Mouse (Mus musculus): ENCODE results near the gene Skap1.

Skap1 gene

GRCm38 (mm10) chr11:96463986-96464715 is at the start of gene Skap1:
TSS of gene Skap1 (plus strand) at chr11:96464593.
- DNase-seq (ENCODE audit: low spot score), result no peak

- DNase-seq (ENCODE audit: low spot score), result no peak
Measured at GRCm38 (mm10) chr11:96421074-96421473, 43.3 kb upstream of the Skap1 start.

- no peak for DNase-seq (ENCODE audit: low spot score)
Measured at GRCm38 (mm10) chr11:96421517-96422265, 42.7 kb upstream of the Skap1 start.

- DNase-seq (ENCODE audit: low spot score), result no peak
Measured at GRCm38 (mm10) chr11:96425193-96425592, 39.2 kb upstream of the Skap1 start.

DNA sequence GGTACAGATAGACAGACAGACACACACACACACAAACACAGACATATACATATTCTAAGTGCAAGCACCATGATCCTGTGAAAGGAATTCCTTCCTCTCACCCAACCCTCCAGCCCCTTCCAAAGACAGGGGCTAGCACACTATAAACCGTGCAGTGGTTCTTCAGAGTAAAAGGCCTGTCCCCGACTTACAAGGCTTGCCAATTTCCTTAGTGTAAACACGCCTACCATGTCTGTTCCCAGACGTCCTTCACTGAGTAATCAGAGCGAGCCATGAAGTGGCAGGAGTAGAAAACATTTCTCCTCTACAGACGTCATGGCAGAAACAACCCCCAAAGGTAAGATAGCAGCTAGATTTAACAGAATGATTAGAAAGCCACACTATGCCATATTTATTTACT is 38.2 kb upstream of the Skap1 start:
- no peak for DNase-seq (ENCODE audit: low spot score)

DNA sequence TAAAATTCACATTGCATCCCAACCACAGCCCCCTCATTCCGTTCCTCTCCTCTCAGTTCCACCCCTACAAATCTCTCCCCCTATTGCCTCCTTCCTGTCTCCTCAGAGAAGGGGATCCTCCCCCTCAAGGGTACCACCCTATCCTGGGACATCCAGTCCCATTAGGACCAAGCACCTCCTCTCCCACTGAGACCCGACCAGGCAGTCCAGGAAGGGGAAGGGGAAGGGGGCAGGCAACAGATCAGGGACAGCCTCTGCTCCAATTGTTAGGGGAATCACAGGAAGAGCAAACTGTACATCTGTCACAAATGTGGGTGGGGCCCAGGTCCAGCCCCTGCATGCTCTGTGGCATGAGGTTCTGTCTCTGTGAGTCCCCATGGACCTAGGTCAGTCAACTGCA is 37.6 kb upstream of the Skap1 start:
- DNase-seq (ENCODE audit: low spot score), result no peak

DNA sequence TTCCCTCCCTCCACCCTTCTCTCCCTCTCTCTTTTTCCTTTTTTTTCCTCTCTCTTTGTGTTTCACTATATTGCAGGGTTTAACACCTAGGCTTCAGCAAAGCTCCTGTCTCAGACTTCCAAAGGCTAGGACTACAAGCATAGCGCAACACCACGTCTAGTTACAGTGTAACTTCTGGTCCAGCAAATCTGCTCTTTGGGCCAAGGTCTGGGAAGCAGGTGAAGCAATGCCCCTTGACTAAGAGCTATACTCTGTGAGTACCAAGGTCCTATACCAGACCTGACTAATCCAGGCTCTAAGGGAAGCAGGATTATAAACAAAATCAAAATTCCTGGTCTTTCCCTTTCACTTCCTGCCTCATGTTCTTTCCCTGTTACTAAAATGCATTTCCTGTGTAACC is 35.3 kb upstream of the Skap1 start:
- no peak for DNase-seq (ENCODE audit: low spot score)

DNA sequence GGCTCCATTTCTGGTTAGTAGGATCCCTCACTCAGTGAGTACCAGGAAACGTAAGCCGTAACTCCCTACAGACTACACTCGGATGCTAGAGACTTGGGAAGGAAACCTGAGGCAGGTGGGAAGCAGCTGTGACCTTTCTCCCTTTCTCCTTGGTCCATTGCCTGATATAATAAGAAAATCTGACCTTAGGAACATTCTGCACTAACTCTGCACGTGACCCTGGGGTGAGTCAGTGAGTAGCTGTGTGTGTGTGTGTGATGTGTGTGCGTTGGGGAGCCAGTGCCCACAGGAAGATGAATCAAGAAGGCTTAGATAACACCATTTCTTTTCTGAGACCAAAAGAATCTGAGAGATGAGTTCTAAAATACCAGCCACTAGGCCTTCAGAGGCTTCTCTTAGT is 34.5 kb upstream of the Skap1 start:
- no peak for DNase-seq (ENCODE audit: low spot score)

- DNase-seq (ENCODE audit: low spot score), result no peak
Measured at GRCm38 (mm10) chr11:96431871-96432270, 32.5 kb upstream of the Skap1 start.

- no peak for DNase-seq (ENCODE audit: low spot score)
Measured at GRCm38 (mm10) chr11:96434888-96435287, 29.5 kb upstream of the Skap1 start.

GRCm38 (mm10) chr11:96436525-96436924 is 27.9 kb upstream of the Skap1 start:
- DNase-seq (ENCODE audit: low spot score), result no peak

DNA sequence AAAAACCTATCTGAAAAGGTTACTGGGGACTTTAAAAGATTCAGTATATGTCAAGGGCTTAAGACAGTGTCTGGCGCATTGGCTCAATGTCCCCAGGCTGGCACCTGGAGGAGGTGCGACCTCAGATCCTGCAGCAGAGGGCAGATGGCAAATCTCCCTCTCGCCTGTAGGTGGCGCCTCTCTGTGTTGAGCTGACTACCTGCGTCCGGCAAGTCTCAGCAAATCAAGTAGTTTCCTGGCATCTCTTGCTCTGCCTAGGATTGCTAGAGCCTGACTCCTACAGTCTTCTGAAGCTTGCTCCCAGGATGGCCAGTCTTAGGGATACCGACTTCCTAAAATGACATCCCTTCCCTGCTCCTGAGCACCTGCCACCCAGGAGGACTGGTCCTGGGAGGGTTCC is 25.6 kb upstream of the Skap1 start:
- DNase-seq (ENCODE audit: low spot score), result peak; percentile 74

- no peak for DNase-seq (ENCODE audit: low spot score)
Measured at GRCm38 (mm10) chr11:96441546-96442185, 22.7 kb upstream of the Skap1 start.

- no peak for DNase-seq (ENCODE audit: low spot score)
Measured at GRCm38 (mm10) chr11:96442468-96442867, 21.9 kb upstream of the Skap1 start.

- DNase-seq (ENCODE audit: low spot score), result no peak
Measured at GRCm38 (mm10) chr11:96447931-96448330, 16.5 kb upstream of the Skap1 start.

- no peak for DNase-seq (ENCODE audit: low spot score)
Measured at GRCm38 (mm10) chr11:96455111-96455510, 9.3 kb upstream of the Skap1 start.

- DNase-seq (ENCODE audit: low spot score), result no peak
Measured at GRCm38 (mm10) chr11:96455699-96456326, 8.6 kb upstream of the Skap1 start.

DNA sequence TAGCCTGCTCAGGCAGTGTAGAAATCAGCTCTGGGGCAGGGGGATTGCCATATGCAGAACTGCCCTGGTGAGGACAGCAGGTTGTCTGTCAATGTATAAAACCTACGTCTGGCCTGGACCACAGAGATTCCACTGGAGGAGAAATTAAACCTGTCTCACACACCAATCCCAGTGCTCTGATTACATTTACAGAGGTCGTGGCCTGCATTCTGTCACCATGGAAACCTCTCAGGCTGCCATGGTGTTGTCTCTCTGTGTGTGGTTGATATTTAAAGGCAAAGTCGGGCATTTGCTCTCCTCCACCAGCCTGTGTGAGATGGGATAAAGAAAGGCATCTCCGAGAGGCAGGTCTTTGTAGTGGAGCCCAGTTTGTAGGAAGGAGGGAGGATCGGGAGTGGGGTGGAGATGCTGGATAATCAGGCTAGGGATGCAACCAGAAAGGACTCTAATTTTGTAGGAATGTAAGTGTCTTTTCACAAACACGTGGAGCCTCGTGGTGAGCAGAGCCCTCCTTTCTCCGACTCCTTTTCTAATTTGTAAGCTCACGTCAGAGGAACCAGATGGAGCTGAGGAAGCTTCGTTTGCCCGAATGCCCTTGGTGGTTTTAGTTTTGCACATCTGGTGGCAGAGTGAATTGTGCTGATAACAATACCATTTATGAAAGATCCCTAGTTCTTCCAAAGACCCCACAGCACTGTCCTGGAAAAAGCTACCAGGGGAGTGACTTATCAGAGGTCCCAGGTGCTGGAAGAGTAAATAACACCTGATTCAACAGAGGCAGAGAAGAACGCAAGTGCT is 7.7 kb upstream of the Skap1 start:
- DNase-seq (ENCODE audit: low spot score), result no peak

GRCm38 (mm10) chr11:96461766-96462165 is 2.6 kb upstream of the Skap1 start:
- DNase-seq (ENCODE audit: low spot score), result no peak

DNA sequence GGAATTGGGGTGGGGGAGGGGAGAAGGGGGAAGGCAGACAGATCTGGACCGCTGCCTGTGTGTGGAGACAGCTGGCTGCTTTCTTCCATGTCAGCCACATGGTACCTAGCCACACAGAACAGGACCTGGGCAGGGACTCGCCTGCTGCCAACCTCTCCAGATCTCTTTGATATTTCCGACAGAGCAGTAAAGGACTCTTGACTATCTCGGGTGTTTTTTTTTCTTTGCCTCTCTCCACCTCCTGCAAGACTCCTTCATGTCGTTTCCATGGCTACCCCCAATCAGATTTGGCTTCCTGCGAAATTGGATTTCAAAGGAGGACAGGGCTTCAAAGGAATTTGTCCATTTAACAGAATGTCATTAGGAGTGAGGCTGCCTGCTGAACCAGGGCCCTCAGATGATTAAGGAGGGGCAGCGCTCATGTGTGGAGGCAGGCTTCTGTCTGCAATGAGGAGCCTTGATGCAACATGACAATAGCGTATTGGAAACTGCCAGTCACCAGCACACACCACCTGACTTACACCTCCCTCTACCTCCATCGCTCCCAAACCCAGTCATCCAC is 2.1 kb upstream of the Skap1 start:
- no peak for DNase-seq (ENCODE audit: low spot score)

GRCm38 (mm10) chr11:96464716-96465060 is 295 bp downstream of the Skap1 start:
- no peak for DNase-seq (ENCODE audit: low spot score)

Measured in testis, postnatal 10 days (tissue).